Mouse (Mus musculus) heart, embryonic 13.5 days (tissue): ENCODE measurements around the gene Anxa2. TPM values are rescaled to one million over a fixed set of nuclear protein-coding genes. Genes with fewer than 3 reads are reported as not detected.

Experiments used
- ATAC-seq: fragments of 200-750 bp; cut with Nextera tagmentation; 2 replicates; pipeline ENCODE4 v1.8.0; 2017; ENCODE audit warnings: moderate TSS enrichment; ENCODE audit not compliant: insufficient number of reproducible peaks, low FRiP score, low TSS enrichment; ENCODE audit errors: extremely low read depth
- H3K27ac ChIP-seq: fragments of 300-500 bp; sonication (generic); replicated peaks from 2 replicates; pipeline ENCODE4 v1.5.1; 2015; ENCODE audit warnings: moderate library complexity, mild to moderate bottlenecking, inconsistent platforms
- H3K27me3 ChIP-seq: fragments of 300-500 bp; sonication (generic); replicated peaks from 2 replicates; pipeline ENCODE4 v1.6.1; 2015; ENCODE audit warnings: mild to moderate bottlenecking, inconsistent platforms
- H3K36me3 ChIP-seq: fragments of 300-500 bp; sonication (generic); 2 replicates; pipeline ENCODE4 v1.6.1; 2015; ENCODE audit warnings: mild to moderate bottlenecking, inconsistent platforms
- H3K4me1 ChIP-seq: fragments of 300-500 bp; sonication (generic); 2 replicates; pipeline ENCODE4 v1.6.1; 2015; ENCODE audit warnings: inconsistent platforms
- H3K4me2 ChIP-seq: fragments of 300-500 bp; sonication (generic); 2 replicates; pipeline ENCODE4 v1.6.1; 2015; ENCODE audit warnings: inconsistent platforms, mild to moderate bottlenecking, moderate library complexity
- H3K4me3 ChIP-seq: fragments of 300-500 bp; sonication (generic); 2 replicates; pipeline ENCODE4 v1.5.1; 2015; ENCODE audit warnings: moderate library complexity, mild to moderate bottlenecking, inconsistent platforms
- H3K9ac ChIP-seq: fragments of 300-500 bp; sonication (generic); 2 replicates; pipeline ENCODE4 v1.6.1; 2015; ENCODE audit warnings: inconsistent platforms, mild to moderate bottlenecking, moderate library complexity
- H3K9me3 ChIP-seq: fragments of 300-500 bp; sonication (generic); 2 replicates; pipeline ENCODE4 v1.6.1; 2016; ENCODE audit warnings: inconsistent platforms
- WGBS: fragments of 180-500 bp; shearing (Covaris S2); methylation state at CpG from one replicate; pipeline ENCODE4 v1.1.7; 2015; ENCODE audit warnings: mixed read lengths; 5-methylcytosine and 5-hydroxymethylcytosine counted together
- microRNA-seq: library from miRNA; unstranded; fragments of <30 nt; microRNA quantifications from one replicate; pipeline ENCODE4, GENCODE M21; 2016
- polyA plus RNA-seq: library from polyadenylated mRNA; unstranded; fragments of >200 nt; fragmentation: Nextera tagmentation; extraction: Ambion mirVana; gene quantifications from 2 replicates; pipeline ENCODE4 v1.2.1, GENCODE M21; 2015

Gene Anxa2
- polyA plus RNA-seq, 1 experiment from 2014 or later: 450 TPM

GRCm38 (mm10) chr9:69514206-69514605 is 60.8 kb downstream of the Anxa2 start:
- H3K27ac ChIP-seq: no peak overlapping the region
- no peak for ATAC-seq
- no peak overlapping the region for H3K4me2 ChIP-seq
- no peaks in the 10 kb centered on the region for H3K36me3 ChIP-seq
- H3K27me3 ChIP-seq: peaks cover 5% of the 10 kb centered on the region; the same call in 1 of the 2 replicates
- WGBS: 59% methylated on average over 8 of the region's 8 CpGs
- no peak overlapping the region for H3K9ac ChIP-seq
- H3K4me3 ChIP-seq: no peak overlapping the region
- no peaks in the 10 kb centered on the region for H3K9me3 ChIP-seq
- peaks cover 9% of the 10 kb centered on the region for H3K4me1 ChIP-seq

DNA sequence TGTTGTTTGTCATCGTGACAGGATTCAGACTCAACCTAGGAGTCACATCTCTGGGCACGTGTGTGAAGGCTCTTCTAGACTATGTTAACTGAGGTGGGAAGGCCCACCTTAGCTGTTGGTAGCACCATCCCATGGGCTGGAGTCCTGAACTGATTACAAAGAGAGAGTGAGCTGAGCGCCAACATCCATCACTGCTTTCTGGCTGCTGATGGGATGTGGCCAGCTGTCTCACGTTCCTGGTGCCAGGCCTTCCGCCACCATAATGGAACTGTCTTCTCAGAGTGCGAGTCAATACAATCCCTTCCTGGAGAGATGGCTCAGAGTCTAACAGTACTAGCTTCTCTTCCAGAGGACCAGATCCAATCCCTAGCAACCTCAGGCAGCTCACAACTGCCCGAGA is 62.0 kb downstream of the Anxa2 start:
- Histone ChIP-seq H3K9ac (no peak overlapping the region), H3K9me3 (no peaks in the 10 kb centered on the region), H3K27me3 (peaks cover 5% of the 10 kb centered on the region; the same call in 1 of the 2 replicates), H3K27ac (no peak overlapping the region), H3K4me3 (no peak overlapping the region), H3K4me1 (peaks cover 9% of the 10 kb centered on the region), H3K36me3 (no peaks in the 10 kb centered on the region), H3K4me2 (no peak overlapping the region)
- no peak for ATAC-seq
- 81% methylated on average over 7 of the region's 7 CpGs for WGBS

GRCm38 (mm10) chr9:69517387-69518035 is 64.1 kb downstream of the Anxa2 start:
- no peaks in the 10 kb centered on the region for H3K9me3 ChIP-seq
- 56% methylated on average over 20 of the region's 20 CpGs for WGBS
- peaks cover 9% of the 10 kb centered on the region for H3K4me1 ChIP-seq
- no peaks in the 10 kb centered on the region for H3K36me3 ChIP-seq
- no peak for ATAC-seq
- no peak overlapping the region for H3K4me3 ChIP-seq
- no peak overlapping the region for H3K27ac ChIP-seq
- peaks cover 5% of the 10 kb centered on the region; the same call in 1 of the 2 replicates for H3K27me3 ChIP-seq
- no peak overlapping the region for H3K9ac ChIP-seq
- peak overlapping the region; percentile 43; the same call in 1 of the 2 replicates for H3K4me2 ChIP-seq

Small RNA genes within 50 kb of the gene (microRNA-seq; reads per million reads assigned to microRNA genes)
- 1.6 reads per million for gene Mir3109

Other genes with a start within 250 kb of the Anxa2 start
- 10.7 and 11.7 TPM in 2 replicates for gene Ice2, start 55.7 kb upstream of the Anxa2 start, polyA plus RNA-seq